Mouse (Mus musculus): ENCODE measurements around the gene Hoxb5. TPM values are rescaled to one million over a fixed set of nuclear protein-coding genes. Genes with fewer than 3 reads are reported as not detected.
A peak's percentile ranks its signal among the peaks of the same experiment; 100 is the strongest.

Gene Hoxb5
- polyA plus RNA-seq, 1 experiment from 2014 or later: 33.1 TPM

DNA sequence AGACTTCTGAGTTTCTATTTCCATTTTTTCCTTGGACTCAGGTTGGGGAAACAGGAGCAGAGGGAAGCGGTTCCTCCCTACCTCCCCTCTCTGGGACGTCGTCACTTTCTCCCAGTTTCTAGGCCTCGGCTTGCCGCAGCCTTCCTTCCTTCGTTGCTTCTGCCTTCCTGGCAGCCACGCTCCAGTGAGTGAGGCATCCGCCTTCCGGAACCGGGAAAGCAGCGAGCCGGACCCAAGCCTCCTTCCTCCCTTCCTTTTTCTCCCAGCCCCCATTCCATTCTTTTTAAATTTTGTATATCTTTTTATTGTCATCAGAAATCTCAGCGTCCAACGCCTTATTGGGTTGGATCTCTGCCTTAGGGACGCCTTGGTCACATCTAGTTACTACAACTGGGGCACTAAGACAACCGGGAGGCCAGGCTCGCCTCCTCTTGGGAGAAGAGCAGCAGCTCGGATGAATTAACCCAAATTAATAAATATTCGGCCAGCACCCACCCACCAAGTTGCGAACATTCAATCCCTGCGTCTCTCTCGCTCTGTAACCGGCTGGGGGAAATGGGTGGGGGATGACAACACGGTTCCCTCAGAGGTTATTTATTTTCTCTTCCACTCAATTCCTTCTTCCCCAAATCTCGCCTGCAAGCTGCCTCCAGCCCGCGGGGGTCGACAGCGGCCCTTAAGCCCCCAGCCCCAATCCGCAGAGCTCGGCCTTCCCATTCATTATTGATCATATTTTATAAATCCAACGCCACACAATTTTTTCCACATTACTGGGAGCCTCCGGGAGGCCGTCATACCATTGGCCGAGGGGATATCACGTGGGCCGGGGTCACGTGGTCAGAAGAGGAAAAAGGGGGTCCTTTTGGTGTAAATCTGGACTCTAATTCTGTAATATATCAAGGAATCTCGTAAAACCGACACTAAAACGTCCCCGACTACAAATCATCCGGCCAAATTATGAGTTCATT, 17.1 kb upstream of the Hoxb5 start, which contains the start of gene Hoxb7:
TSS of gene Hoxb7 (plus strand) at position 853 of the 968 bp plus-strand sequence.
- no peaks in the 10 kb centered on the region for H3K36me3 ChIP-seq (ENCODE audit: control insufficient read depth, insufficient read depth, low read length)
- H3K4me1 ChIP-seq (replicated peaks; ENCODE audit: control insufficient read depth, insufficient read depth, low read length): no peaks in the 10 kb centered on the region; the same call in none of the 2 replicates
- DNase-seq (ENCODE audit: low spot score): no peak
- peaks cover 88% of the 10 kb centered on the region for H3K27me3 ChIP-seq (ENCODE audit: control insufficient read depth, insufficient read depth, low read length)
- 2% methylated on average over 43 of the region's 43 CpGs for WGBS
- H3K4me3 ChIP-seq (ENCODE audit: low read depth, low read length): peak within 1 kb of the TSS; percentile 31
- H3K27ac ChIP-seq (ENCODE audit: low read depth, low read length): peak within 1 kb of the TSS; percentile 61
- no peak for ATAC-seq (ENCODE audit: low FRiP score)
- peak within 1 kb of the TSS; percentile 52; the same call in 1 of the 2 replicates for H3K9ac ChIP-seq (ENCODE audit: low read depth, low read length)
- no peaks in the 10 kb centered on the region for H3K9me3 ChIP-seq (ENCODE audit: control insufficient read depth, low read length)
- peak within 1 kb of the TSS; percentile 36 for H3K4me2 ChIP-seq (replicated peaks; ENCODE audit: low read depth, low read length)

GRCm38 (mm10) chr11:96286739-96287385, 16.3 kb upstream of the Hoxb5 start:
- Histone ChIP-seq H3K27ac (ENCODE audit: low read depth, low read length) (peak overlapping the region; percentile 61), H3K4me1 (replicated peaks; ENCODE audit: control insufficient read depth, insufficient read depth, low read length) (no peaks in the 10 kb centered on the region; the same call in none of the 2 replicates), H3K27me3 (ENCODE audit: control insufficient read depth, insufficient read depth, low read length) (peaks cover 88% of the 10 kb centered on the region), H3K9ac (ENCODE audit: low read depth, low read length) (peak overlapping the region; percentile 52; the same call in 1 of the 2 replicates), H3K4me2 (replicated peaks; ENCODE audit: low read depth, low read length) (peak overlapping the region; percentile 36), H3K36me3 (ENCODE audit: control insufficient read depth, insufficient read depth, low read length) (no peaks in the 10 kb centered on the region), H3K9me3 (ENCODE audit: control insufficient read depth, low read length) (no peaks in the 10 kb centered on the region), H3K4me3 (ENCODE audit: low read depth, low read length) (peak overlapping the region; percentile 31)
- ATAC-seq (ENCODE audit: low FRiP score) (no peak), DNase-seq (ENCODE audit: low spot score) (no peak)
- WGBS: 1% methylated on average over 55 of the region's 55 CpGs

DNA sequence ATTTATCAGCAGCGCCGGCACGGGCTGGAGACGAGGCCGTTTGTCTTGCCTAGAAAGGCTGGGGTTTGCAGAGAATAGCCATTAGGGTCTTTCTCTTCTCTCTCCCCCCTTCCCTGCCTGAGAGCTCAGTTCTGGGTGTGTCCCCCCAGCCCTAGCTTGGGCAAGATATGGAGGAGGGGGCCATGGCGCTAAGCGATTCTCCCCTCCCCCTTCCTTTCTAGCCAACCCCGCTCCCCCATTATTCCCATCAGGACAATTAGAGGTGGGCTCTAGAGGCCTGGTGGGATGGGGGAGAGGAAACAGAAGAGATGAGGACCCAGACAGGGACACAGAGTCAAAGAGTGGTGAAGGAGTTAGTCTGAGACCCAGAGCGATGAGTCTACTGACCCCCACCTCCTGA, 15.7 kb upstream of the Hoxb5 start:
- no peak overlapping the region; the same call in 1 of the 2 replicates for H3K27ac ChIP-seq (ENCODE audit: low read depth, low read length)
- under 1% methylated on average over 9 of the region's 9 CpGs for WGBS
- H3K4me2 ChIP-seq (replicated peaks; ENCODE audit: low read depth, low read length): no peak overlapping the region
- ATAC-seq (ENCODE audit: low FRiP score) (no peak), DNase-seq (ENCODE audit: low spot score) (no peak)
- H3K9ac ChIP-seq (ENCODE audit: low read depth, low read length): peak overlapping the region; percentile 52; the same call in 1 of the 2 replicates
- H3K9me3 ChIP-seq (ENCODE audit: control insufficient read depth, low read length): no peaks in the 10 kb centered on the region
- no peaks in the 10 kb centered on the region; the same call in none of the 2 replicates for H3K4me1 ChIP-seq (replicated peaks; ENCODE audit: control insufficient read depth, insufficient read depth, low read length)
- H3K36me3 ChIP-seq (ENCODE audit: control insufficient read depth, insufficient read depth, low read length): no peaks in the 10 kb centered on the region
- peaks cover 91% of the 10 kb centered on the region for H3K27me3 ChIP-seq (ENCODE audit: control insufficient read depth, insufficient read depth, low read length)
- H3K4me3 ChIP-seq (ENCODE audit: low read depth, low read length): peak overlapping the region; percentile 31

DNA sequence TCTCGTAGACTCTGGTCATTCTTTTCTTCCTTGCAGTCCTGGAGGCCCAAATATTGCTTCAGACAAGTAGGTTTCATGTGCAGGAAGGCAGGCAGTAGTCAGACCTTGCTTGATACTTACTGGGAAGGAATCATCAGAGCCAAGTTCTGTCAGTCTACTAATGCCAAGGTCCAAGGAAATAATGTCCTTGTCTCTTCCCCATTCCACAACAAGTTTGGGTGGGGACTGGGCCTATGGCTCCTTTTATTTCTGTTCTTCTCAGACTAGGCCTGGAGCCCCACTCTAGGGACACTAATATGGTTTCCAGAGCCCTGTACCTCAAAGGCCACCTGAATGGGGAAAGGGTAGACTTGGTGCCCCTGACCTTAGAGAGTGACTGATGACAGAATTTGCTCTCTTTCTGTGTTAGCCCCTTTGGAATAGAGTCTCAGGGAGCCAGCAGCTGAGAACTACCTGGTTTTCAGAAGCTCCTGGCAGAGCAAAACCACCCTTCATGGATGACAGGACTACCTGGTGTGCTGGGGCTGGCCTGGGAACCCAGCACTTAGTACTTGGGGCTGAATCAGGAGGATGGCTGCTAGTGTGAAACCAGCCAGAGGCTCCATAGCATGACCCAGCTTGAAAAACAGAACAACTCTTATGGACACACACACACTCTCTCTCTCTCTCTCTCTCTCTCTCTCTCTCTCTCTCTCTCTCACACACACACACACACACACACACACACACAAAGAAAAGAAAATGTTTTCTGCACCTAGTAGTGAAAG, 14.5 kb upstream of the Hoxb5 start:
- no peak overlapping the region for H3K27ac ChIP-seq (ENCODE audit: low read depth, low read length)

GRCm38 (mm10) chr11:96289293-96289692, 13.8 kb upstream of the Hoxb5 start:
- H3K4me1 ChIP-seq (replicated peaks; ENCODE audit: control insufficient read depth, insufficient read depth, low read length): no peaks in the 10 kb centered on the region; the same call in none of the 2 replicates
- peaks cover 94% of the 10 kb centered on the region for H3K27me3 ChIP-seq (ENCODE audit: control insufficient read depth, insufficient read depth, low read length)
- WGBS: 3% methylated on average over 21 of the region's 21 CpGs
- H3K36me3 ChIP-seq (ENCODE audit: control insufficient read depth, insufficient read depth, low read length): no peaks in the 10 kb centered on the region
- H3K4me2 ChIP-seq (replicated peaks; ENCODE audit: low read depth, low read length): no peak overlapping the region
- H3K27ac ChIP-seq (ENCODE audit: low read depth, low read length): no peak overlapping the region
- no peaks in the 10 kb centered on the region for H3K9me3 ChIP-seq (ENCODE audit: control insufficient read depth, low read length)
- ATAC-seq (ENCODE audit: low FRiP score) (no peak), DNase-seq (ENCODE audit: low spot score) (no peak)
- no peak overlapping the region for H3K9ac ChIP-seq (ENCODE audit: low read depth, low read length)
- H3K4me3 ChIP-seq (ENCODE audit: low read depth, low read length): no peak overlapping the region

More for the DNA sequence above, 14.5 kb upstream of the Hoxb5 start:
- Histone ChIP-seq H3K4me1 (replicated peaks; ENCODE audit: control insufficient read depth, insufficient read depth, low read length) (no peaks in the 10 kb centered on the region; the same call in none of the 2 replicates), H3K36me3 (ENCODE audit: control insufficient read depth, insufficient read depth, low read length) (no peaks in the 10 kb centered on the region), H3K27me3 (ENCODE audit: control insufficient read depth, insufficient read depth, low read length) (peaks cover 94% of the 10 kb centered on the region), H3K9me3 (ENCODE audit: control insufficient read depth, low read length) (no peaks in the 10 kb centered on the region), H3K4me3 (ENCODE audit: low read depth, low read length) (no peak overlapping the region), H3K9ac (ENCODE audit: low read depth, low read length) (no peak overlapping the region), H3K4me2 (replicated peaks; ENCODE audit: low read depth, low read length) (no peak overlapping the region)
- 11% methylated on average over 1 of the region's 1 CpGs for WGBS
- DNase-seq (ENCODE audit: low spot score) (no peak), ATAC-seq (ENCODE audit: low FRiP score) (no peak)

DNA sequence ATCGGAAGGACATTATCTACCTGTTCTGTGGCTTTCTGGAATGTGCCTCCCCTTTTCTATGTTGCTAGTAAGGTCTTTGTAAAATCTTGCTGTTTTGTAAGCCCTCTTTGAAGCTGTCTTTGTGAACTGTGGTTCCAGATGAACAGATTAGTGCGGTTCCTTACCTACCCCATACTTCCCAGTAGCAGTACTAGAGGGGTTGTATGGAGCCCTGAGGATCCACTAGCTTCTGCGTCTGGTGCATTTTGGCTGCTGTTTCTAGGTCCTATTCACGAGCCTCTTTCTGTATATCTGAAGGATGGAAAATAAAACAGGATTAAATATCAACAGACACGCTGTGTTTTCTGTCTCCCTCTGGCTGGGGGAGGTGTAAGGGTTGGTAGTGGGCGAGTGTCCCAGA, 13.3 kb upstream of the Hoxb5 start:
- H3K9ac ChIP-seq (ENCODE audit: low read depth, low read length): no peak overlapping the region
- no peak for DNase-seq (ENCODE audit: low spot score)

DNA sequence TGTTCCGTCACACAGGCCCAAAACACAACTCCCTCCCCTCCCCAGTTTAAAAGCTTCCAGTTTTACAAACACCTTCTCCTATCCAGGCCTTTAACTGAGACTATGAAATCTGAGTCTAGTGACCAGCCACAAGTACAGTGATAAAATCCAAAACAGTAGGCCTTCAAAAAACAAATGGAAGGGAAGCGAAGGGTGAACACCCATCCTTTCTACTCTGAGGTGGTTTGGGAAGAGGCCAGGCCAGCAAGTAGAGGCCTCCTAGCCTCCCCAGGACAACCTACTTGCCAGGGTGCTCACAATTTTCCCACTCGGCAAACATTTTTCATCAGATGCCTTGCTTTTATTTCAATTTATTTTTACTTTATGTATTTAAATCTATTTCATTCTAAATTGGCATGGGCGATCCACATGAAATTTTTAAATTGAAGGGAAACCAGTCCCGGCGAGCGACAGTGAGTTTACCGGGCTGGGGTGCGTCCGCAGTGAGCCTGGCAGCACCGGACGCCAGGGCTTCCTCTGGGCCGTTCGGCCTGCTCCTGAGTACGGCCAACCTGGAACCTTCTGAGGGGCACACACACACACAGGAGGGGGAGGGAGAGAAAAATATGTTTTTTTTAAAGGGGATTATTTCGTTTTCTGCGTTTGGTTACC, 12.3 kb upstream of the Hoxb5 start:
- no peaks in the 10 kb centered on the region for H3K9me3 ChIP-seq (ENCODE audit: control insufficient read depth, low read length)
- peaks cover 96% of the 10 kb centered on the region for H3K27me3 ChIP-seq (ENCODE audit: control insufficient read depth, insufficient read depth, low read length)
- H3K36me3 ChIP-seq (ENCODE audit: control insufficient read depth, insufficient read depth, low read length): no peaks in the 10 kb centered on the region
- no peaks in the 10 kb centered on the region; the same call in 1 of the 2 replicates for H3K4me1 ChIP-seq (replicated peaks; ENCODE audit: control insufficient read depth, insufficient read depth, low read length)
- no peak overlapping the region for H3K4me2 ChIP-seq (replicated peaks; ENCODE audit: low read depth, low read length)
- no peak overlapping the region for H3K27ac ChIP-seq (ENCODE audit: low read depth, low read length)
- H3K4me3 ChIP-seq (ENCODE audit: low read depth, low read length): no peak overlapping the region
- DNase-seq (ENCODE audit: low spot score) (no peak), ATAC-seq (ENCODE audit: low FRiP score) (no peak)
- no peak overlapping the region for H3K9ac ChIP-seq (ENCODE audit: low read depth, low read length)
- 3% methylated on average over 17 of the region's 17 CpGs for WGBS

More for the DNA sequence above, 13.3 kb upstream of the Hoxb5 start:
- Histone ChIP-seq H3K27me3 (ENCODE audit: control insufficient read depth, insufficient read depth, low read length) (peaks cover 94% of the 10 kb centered on the region), H3K36me3 (ENCODE audit: control insufficient read depth, insufficient read depth, low read length) (no peaks in the 10 kb centered on the region), H3K4me2 (replicated peaks; ENCODE audit: low read depth, low read length) (no peak overlapping the region), H3K4me3 (ENCODE audit: low read depth, low read length) (no peak overlapping the region), H3K9me3 (ENCODE audit: control insufficient read depth, low read length) (no peaks in the 10 kb centered on the region), H3K4me1 (replicated peaks; ENCODE audit: control insufficient read depth, insufficient read depth, low read length) (no peaks in the 10 kb centered on the region; the same call in none of the 2 replicates), H3K27ac (ENCODE audit: low read depth, low read length) (no peak overlapping the region)
- 12% methylated on average over 6 of the region's 6 CpGs for WGBS
- ATAC-seq (ENCODE audit: low FRiP score): no peak

Measured in hindbrain, embryonic 11.5 days (tissue).